Mouse (Mus musculus): ENCODE measurements around the gene Ptprj. TPM values are rescaled to one million over a fixed set of nuclear protein-coding genes. Genes with fewer than 3 reads are reported as not detected.

Ptprj gene
- polyA plus RNA-seq, 1 experiment from 2014 or later = 3.5 TPM

DNA sequence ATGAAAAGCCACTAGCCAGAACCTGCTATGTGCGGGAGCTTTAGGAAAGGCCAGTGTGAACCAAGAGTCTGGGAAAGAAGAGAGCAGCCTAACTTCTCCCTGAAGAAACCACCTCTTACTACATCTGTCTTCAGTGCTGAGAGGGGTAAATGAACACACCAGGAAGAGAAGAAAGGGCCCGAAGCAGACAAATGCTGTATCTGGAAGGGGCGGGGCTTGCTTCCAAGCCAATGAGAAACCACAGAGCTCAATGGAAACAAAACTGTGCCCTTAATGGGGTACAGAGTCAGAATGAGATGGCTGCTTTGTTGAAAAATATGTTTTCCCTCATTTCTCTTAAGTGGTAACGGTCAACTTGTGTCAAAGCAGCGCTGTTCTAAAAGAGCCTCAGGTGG is 83.8 kb downstream of the Ptprj start:
- Histone ChIP-seq H3K9ac (ENCODE audit: low read length) (no peak overlapping the region), H3K27me3 (replicated peaks; ENCODE audit: control insufficient read depth, insufficient read depth, low read length) (no peaks in the 10 kb centered on the region), H3K27ac (ENCODE audit: low read depth, low read length) (no peak overlapping the region), H3K4me1 (ENCODE audit: control insufficient read depth, insufficient read depth, low read length) (no peaks in the 10 kb centered on the region), H3K36me3 (ENCODE audit: control insufficient read depth, insufficient read depth, low read length) (no peaks in the 10 kb centered on the region), H3K4me2 (ENCODE audit: low read length) (no peak overlapping the region), H3K9me3 (replicated peaks; ENCODE audit: control insufficient read depth, low read length) (no peaks in the 10 kb centered on the region), H3K4me3 (ENCODE audit: low read depth, low read length) (no peak overlapping the region)
- DNase-seq (ENCODE audit: low spot score) (no peak), ATAC-seq (no peak)
- 77% methylated on average over 5 of the region's 5 CpGs for WGBS

DNA sequence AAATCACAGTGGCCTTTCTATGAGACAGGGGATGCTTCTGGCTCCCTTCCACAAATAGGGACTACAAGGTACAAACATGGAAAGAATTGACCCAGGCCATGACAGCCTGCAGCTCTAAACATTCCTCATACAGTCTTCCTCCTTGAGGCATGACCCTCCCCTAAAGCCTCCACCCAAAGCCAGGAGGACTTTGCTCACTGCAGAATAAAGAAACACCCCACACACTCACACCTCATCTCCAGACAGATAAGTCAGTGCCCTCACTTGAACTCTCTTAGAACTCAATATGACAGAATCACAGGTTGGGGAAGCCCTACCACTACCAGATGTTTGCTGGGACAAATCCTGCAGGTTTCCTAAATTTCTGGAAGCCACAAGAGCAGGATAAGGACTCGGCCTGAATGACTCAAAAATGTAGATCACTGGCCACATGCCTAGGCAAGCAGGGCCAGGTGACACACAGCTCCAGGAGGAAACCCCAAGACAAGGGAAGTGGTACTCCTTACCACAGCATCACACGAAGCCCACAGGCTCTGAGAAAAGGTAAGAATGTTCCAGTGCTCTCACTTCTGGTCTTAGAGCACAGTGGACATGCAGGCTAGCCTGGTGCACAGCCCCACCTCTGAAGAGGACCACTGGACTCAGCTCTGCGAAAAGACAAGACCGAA is 84.3 kb downstream of the Ptprj start:
- no peak overlapping the region for H3K4me3 ChIP-seq (ENCODE audit: low read depth, low read length)
- no peaks in the 10 kb centered on the region for H3K36me3 ChIP-seq (ENCODE audit: control insufficient read depth, insufficient read depth, low read length)
- no peak for DNase-seq (ENCODE audit: low spot score)
- H3K9ac ChIP-seq (ENCODE audit: low read length) = no peak overlapping the region
- H3K27me3 ChIP-seq (replicated peaks; ENCODE audit: control insufficient read depth, insufficient read depth, low read length) = no peaks in the 10 kb centered on the region
- no peak for ATAC-seq
- H3K4me2 ChIP-seq (ENCODE audit: low read length) = no peak overlapping the region
- H3K4me1 ChIP-seq (ENCODE audit: control insufficient read depth, insufficient read depth, low read length) = no peaks in the 10 kb centered on the region
- H3K27ac ChIP-seq (ENCODE audit: low read depth, low read length) = no peak overlapping the region
- H3K9me3 ChIP-seq (replicated peaks; ENCODE audit: control insufficient read depth, low read length) = no peaks in the 10 kb centered on the region
- WGBS = 89% methylated on average over 4 of the region's 4 CpGs

DNA sequence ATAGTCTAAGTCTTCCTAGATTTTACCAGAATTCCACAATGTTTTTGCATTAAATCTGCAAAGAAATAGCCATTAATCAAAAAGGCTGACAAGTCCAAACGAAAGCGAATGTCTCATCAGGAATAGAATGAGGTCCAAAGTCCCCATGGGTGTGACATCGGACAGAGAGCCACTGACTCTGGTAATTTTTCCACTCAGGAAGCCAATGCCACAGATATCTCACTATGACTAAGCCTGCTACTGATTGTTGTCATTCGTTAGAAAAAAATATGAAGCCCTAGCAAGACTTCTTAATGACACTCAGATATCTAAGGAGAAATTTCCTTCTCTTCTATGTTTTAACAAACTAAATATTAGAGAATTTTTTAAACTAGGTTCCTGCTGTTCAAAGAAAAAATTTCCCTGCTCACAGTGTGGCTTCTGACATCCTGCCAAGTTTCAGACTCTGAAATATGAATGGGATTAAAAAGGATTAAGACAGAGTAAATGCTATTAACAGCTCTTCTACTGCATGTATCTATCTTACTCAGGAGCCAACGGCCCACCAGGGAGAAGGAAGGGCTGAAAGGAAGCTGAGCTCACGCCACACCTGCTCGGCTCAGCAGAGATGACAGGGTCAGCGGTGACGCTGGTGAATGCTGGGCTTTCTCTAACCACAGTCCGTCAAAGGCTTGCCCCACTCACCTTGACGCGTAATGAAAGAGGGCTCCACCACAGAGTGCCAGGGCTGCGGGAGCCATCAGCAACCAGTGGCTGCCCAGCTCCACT is 90.0 kb downstream of the Ptprj start:
- H3K36me3 ChIP-seq (ENCODE audit: control insufficient read depth, insufficient read depth, low read length) = no peaks in the 10 kb centered on the region
- H3K9ac ChIP-seq (ENCODE audit: low read length) = no peak overlapping the region
- peaks cover 7% of the 10 kb centered on the region for H3K4me1 ChIP-seq (ENCODE audit: control insufficient read depth, insufficient read depth, low read length)
- no peak overlapping the region for H3K4me3 ChIP-seq (ENCODE audit: low read depth, low read length)
- H3K9me3 ChIP-seq (replicated peaks; ENCODE audit: control insufficient read depth, low read length) = no peaks in the 10 kb centered on the region
- ATAC-seq = peak; percentile 60; the same call in 1 of the 2 replicates
- H3K27me3 ChIP-seq (replicated peaks; ENCODE audit: control insufficient read depth, insufficient read depth, low read length) = no peaks in the 10 kb centered on the region
- DNase-seq (ENCODE audit: low spot score) = peak; percentile 46
- no peak overlapping the region for H3K4me2 ChIP-seq (ENCODE audit: low read length)
- no peak overlapping the region for H3K27ac ChIP-seq (ENCODE audit: low read depth, low read length)
- 35% methylated on average over 13 of the region's 13 CpGs for WGBS

GRCm38 (mm10) chr2:90489839-90490238 is 90.6 kb downstream of the Ptprj start:
- Histone ChIP-seq H3K36me3 (ENCODE audit: control insufficient read depth, insufficient read depth, low read length) (no peaks in the 10 kb centered on the region), H3K27me3 (replicated peaks; ENCODE audit: control insufficient read depth, insufficient read depth, low read length) (no peaks in the 10 kb centered on the region), H3K9ac (ENCODE audit: low read length) (no peak overlapping the region), H3K4me3 (ENCODE audit: low read depth, low read length) (no peak overlapping the region), H3K4me2 (ENCODE audit: low read length) (no peak overlapping the region), H3K4me1 (ENCODE audit: control insufficient read depth, insufficient read depth, low read length) (peaks cover 7% of the 10 kb centered on the region), H3K9me3 (replicated peaks; ENCODE audit: control insufficient read depth, low read length) (no peaks in the 10 kb centered on the region), H3K27ac (ENCODE audit: low read depth, low read length) (no peak overlapping the region)
- DNase-seq (ENCODE audit: low spot score) (no peak), ATAC-seq (peak; percentile 29; the same call in 1 of the 2 replicates)
- WGBS = 62% methylated on average over 4 of the region's 4 CpGs

DNA sequence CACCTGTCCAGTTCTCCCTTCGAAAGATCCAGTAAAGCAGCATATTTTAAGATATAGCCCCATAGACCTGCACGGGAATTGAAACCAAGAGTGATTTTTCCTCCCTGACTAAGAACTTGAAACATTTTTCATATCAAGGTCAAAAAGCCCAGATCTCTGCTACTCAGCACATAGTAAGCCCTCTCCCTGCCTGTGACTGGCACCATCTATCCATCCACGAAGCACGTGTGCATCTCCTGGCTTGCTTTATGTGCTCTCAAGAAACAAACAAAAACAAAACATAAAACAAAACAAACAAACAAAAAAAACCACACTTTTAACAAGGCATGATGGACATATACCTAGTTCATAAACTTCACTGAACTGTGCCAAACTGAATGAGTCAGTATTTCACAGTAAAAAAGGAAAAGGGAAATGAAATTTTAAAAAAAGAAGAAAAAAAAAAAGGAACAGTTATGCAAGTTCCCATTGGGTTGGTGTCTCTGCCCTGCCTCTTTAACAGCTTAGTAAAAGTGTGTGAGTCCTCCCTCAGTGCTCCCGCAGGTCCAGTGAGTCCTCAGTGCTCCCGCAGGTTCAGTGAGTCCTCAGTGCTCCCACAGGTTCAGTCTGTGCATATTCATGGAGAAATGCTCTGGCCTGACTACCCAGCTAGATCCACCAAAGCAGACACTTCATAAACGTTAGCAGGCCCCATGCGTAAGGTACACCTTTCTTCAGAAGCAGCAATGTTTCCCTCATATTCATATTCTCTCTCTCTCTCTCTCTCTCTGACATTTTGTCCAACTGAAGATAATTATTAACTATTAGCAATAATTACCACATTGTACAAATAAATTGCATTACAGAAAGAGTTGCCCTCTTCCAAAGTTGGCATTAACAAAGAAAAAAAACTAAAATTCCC is 91.5 kb downstream of the Ptprj start:
- 77% methylated on average over 8 of the region's 8 CpGs for WGBS
- peaks cover 7% of the 10 kb centered on the region for H3K4me1 ChIP-seq (ENCODE audit: control insufficient read depth, insufficient read depth, low read length)
- ATAC-seq = no peak
- H3K36me3 ChIP-seq (ENCODE audit: control insufficient read depth, insufficient read depth, low read length) = no peaks in the 10 kb centered on the region
- no peaks in the 10 kb centered on the region for H3K27me3 ChIP-seq (replicated peaks; ENCODE audit: control insufficient read depth, insufficient read depth, low read length)
- H3K27ac ChIP-seq (ENCODE audit: low read depth, low read length) = no peak overlapping the region
- H3K9ac ChIP-seq (ENCODE audit: low read length) = no peak overlapping the region
- no peak overlapping the region for H3K4me2 ChIP-seq (ENCODE audit: low read length)
- no peak for DNase-seq (ENCODE audit: low spot score)
- no peaks in the 10 kb centered on the region for H3K9me3 ChIP-seq (replicated peaks; ENCODE audit: control insufficient read depth, low read length)
- no peak overlapping the region for H3K4me3 ChIP-seq (ENCODE audit: low read depth, low read length)

DNA sequence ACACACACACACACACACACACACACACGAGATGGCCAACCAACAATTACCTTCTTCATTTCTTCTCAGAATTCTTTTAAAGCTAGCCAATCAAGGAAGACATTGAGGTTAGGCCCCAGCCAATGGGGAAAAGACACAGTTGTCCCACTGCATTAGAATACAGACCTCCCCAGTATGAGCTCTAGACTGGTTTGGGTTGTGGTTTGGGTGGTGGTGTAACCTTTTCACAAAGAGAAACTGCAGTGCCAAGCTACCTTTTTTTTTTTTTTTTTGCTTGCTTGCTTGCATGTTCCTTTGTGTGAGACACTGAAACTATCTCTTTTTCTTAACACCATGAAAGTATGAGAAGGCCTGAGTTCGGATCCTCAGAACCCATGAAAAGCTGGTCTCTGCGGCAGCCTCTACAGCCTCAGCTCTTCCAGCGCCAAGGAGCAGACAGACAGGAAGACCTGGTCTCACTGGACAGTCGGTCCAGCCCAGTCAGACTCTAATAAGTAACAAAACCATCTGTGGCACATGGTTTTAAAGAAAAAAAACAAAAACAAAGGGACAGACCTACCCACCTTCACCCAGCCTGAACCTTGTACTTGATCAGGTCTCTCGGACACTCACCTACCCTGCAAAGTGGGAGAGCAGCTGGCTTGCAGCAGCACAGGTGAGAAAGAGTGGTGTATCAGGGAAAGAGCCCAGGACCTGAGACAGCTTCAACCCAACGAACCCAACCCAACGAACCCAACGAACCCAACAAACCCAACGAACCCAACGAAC is 92.8 kb downstream of the Ptprj start:
- Histone ChIP-seq H3K4me3 (ENCODE audit: low read depth, low read length) (no peak overlapping the region), H3K4me1 (ENCODE audit: control insufficient read depth, insufficient read depth, low read length) (peaks cover 7% of the 10 kb centered on the region), H3K9ac (ENCODE audit: low read length) (no peak overlapping the region), H3K27me3 (replicated peaks; ENCODE audit: control insufficient read depth, insufficient read depth, low read length) (no peaks in the 10 kb centered on the region), H3K27ac (ENCODE audit: low read depth, low read length) (no peak overlapping the region), H3K9me3 (replicated peaks; ENCODE audit: control insufficient read depth, low read length) (no peaks in the 10 kb centered on the region), H3K4me2 (ENCODE audit: low read length) (no peak overlapping the region), H3K36me3 (ENCODE audit: control insufficient read depth, insufficient read depth, low read length) (no peaks in the 10 kb centered on the region)
- ATAC-seq (no peak), DNase-seq (ENCODE audit: low spot score) (no peak)
- WGBS = 93% methylated on average over 11 of the region's 11 CpGs

DNA sequence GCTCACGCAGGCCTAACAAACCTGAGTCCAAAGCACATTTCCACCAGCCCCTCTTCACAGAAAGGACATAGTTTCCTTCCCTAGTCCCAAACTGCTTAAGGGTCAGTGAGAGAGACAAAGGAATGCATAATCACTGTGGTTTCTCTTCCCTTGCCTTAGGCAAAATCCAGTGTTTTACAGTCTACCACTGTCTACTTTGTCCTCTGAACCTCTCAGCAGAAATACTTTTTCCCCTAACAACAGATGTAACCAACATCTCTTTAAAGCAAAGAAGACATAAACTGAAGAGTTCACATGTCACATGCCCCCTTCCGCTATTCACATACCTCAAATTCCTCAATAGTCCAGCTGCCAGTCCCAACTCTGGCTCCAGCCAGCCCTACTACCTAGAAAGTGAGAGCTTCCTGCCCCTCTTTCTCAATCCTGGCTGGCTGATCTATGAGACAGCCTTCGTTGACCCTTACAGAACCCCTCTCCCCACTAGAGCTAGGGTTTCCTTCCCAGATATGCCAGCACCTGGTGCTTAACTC is 94.2 kb downstream of the Ptprj start:
- 73% methylated on average over 3 of the region's 3 CpGs for WGBS
- H3K4me2 ChIP-seq (ENCODE audit: low read length) = no peak overlapping the region

GRCm38 (mm10) chr2:90481505-90481904 is 98.9 kb downstream of the Ptprj start:
- no peak for ATAC-seq
- no peak overlapping the region for H3K4me3 ChIP-seq (ENCODE audit: low read depth, low read length)
- no peak overlapping the region for H3K4me2 ChIP-seq (ENCODE audit: low read length)
- 87% methylated on average over 6 of the region's 6 CpGs for WGBS
- H3K4me1 ChIP-seq (ENCODE audit: control insufficient read depth, insufficient read depth, low read length) = no peaks in the 10 kb centered on the region
- H3K27ac ChIP-seq (ENCODE audit: low read depth, low read length) = no peak overlapping the region
- no peaks in the 10 kb centered on the region for H3K36me3 ChIP-seq (ENCODE audit: control insufficient read depth, insufficient read depth, low read length)
- no peaks in the 10 kb centered on the region for H3K27me3 ChIP-seq (replicated peaks; ENCODE audit: control insufficient read depth, insufficient read depth, low read length)
- no peak for DNase-seq (ENCODE audit: low spot score)
- no peaks in the 10 kb centered on the region for H3K9me3 ChIP-seq (replicated peaks; ENCODE audit: control insufficient read depth, low read length)
- H3K9ac ChIP-seq (ENCODE audit: low read length) = no peak overlapping the region

More for the DNA sequence above, 94.2 kb downstream of the Ptprj start:
- no peaks in the 10 kb centered on the region for H3K9me3 ChIP-seq (replicated peaks; ENCODE audit: control insufficient read depth, low read length)
- DNase-seq (ENCODE audit: low spot score) (no peak), ATAC-seq (no peak)
- H3K36me3 ChIP-seq (ENCODE audit: control insufficient read depth, insufficient read depth, low read length) = no peaks in the 10 kb centered on the region
- peaks cover 7% of the 10 kb centered on the region for H3K4me1 ChIP-seq (ENCODE audit: control insufficient read depth, insufficient read depth, low read length)
- H3K27me3 ChIP-seq (replicated peaks; ENCODE audit: control insufficient read depth, insufficient read depth, low read length) = no peaks in the 10 kb centered on the region
- no peak overlapping the region for H3K27ac ChIP-seq (ENCODE audit: low read depth, low read length)
- no peak overlapping the region for H3K9ac ChIP-seq (ENCODE audit: low read length)
- H3K4me3 ChIP-seq (ENCODE audit: low read depth, low read length) = no peak overlapping the region
